Mouse (Mus musculus) E14TG2a.4 (cell line): Measurements from ENCODE around the gene Gal3st3.
A peak's percentile ranks its signal among the peaks of the same experiment; 100 is the strongest.

Experiments
- H3K27me3 ChIP-seq: 2 replicates; pipeline ENCODE4 v1.6.1; 2014; ENCODE audit warnings: low read length, control low read depth; ENCODE audit not compliant: insufficient read depth
- H3K36me3 ChIP-seq: 2 replicates; pipeline ENCODE4 v1.6.1; 2014; ENCODE audit warnings: low read length, control low read depth; ENCODE audit not compliant: insufficient read depth
- H3K4me1 ChIP-seq: replicated peaks from 2 replicates; pipeline ENCODE4 v1.6.1; 2014; ENCODE audit warnings: low read depth, low read length, control low read depth
- H3K4me3 ChIP-seq: replicated peaks from 2 replicates; pipeline ENCODE4 v1.5.1; 2014; ENCODE audit warnings: mild to moderate bottlenecking, low read length
- H3K9me3 ChIP-seq: 2 replicates; pipeline ENCODE4 v1.6.1; 2014; ENCODE audit warnings: low read length, control low read depth
- CTCF ChIP-seq: conservative IDR thresholded peaks from 2 replicates; pipeline ENCODE4 v1.5.1; 2014; ENCODE audit warnings: low read length
- NANOG ChIP-seq: IDR thresholded peaks from 2 replicates; pipeline ENCODE4 v1.6.1; 2014; ENCODE audit warnings: borderline replicate concordance, low read length, mixed read lengths
- POU5F1 ChIP-seq: IDR thresholded peaks from 2 replicates; pipeline ENCODE4 v1.6.1; 2014; ENCODE audit warnings: low read length, borderline replicate concordance

Gal3st3 gene

GRCm38 (mm10) chr19:5297903-5298800, at the start of gene Gal3st3:
Gal3st3 (plus strand) TSS chr19:5298331.
- H3K9me3 ChIP-seq, result no peaks in the 10 kb centered on the region
- H3K4me3 ChIP-seq, result peak within 1 kb of the TSS; percentile 79
- H3K27me3 ChIP-seq, result peaks cover 13% of the 10 kb centered on the region; the same call in 1 of the 2 replicates
- H3K4me1 ChIP-seq, result peaks cover 79% of the 10 kb centered on the region
- no peak for TF ChIP-seq NANOG
- TF ChIP-seq POU5F1, result no peak
- no peak for TF ChIP-seq CTCF
- H3K36me3 ChIP-seq, result peaks cover 11% of the 10 kb centered on the region

GRCm38 (mm10) chr19:5257140-5257539, 41.0 kb upstream of the Gal3st3 start:
- TF ChIP-seq CTCF (no peak), POU5F1 (no peak), NANOG (no peak)
- 0 out of 2 replicates have a peak, but pooled peaks cover 6% of the 10 kb centered on the region for H3K4me1 ChIP-seq
- no peaks in the 10 kb centered on the region for H3K27me3 ChIP-seq
- H3K9me3 ChIP-seq, result no peaks in the 10 kb centered on the region
- peaks cover 7% of the 10 kb centered on the region for H3K36me3 ChIP-seq
- no peak overlapping the region for H3K4me3 ChIP-seq

- Histone ChIP-seq H3K27me3 (0 out of 2 replicates have a peak, but pooled peaks cover 2% of the 10 kb centered on the region), H3K36me3 (no peaks in the 10 kb centered on the region), H3K9me3 (no peaks in the 10 kb centered on the region), H3K4me3 (no peak overlapping the region), H3K4me1 (peaks cover 33% of the 10 kb centered on the region)
- TF ChIP-seq NANOG (no peak), POU5F1 (no peak), CTCF (no peak)
Observed at GRCm38 (mm10) chr19:5267015-5267414, 31.1 kb upstream of the Gal3st3 start.

- H3K4me1 ChIP-seq, result peaks cover 37% of the 10 kb centered on the region
- H3K27me3 ChIP-seq, result 0 out of 2 replicates have a peak, but pooled peaks cover 4% of the 10 kb centered on the region
- H3K4me3 ChIP-seq, result no peak overlapping the region
- TF ChIP-seq NANOG, result no peak
- no peak for TF ChIP-seq POU5F1
- no peak for TF ChIP-seq CTCF
- H3K9me3 ChIP-seq, result no peaks in the 10 kb centered on the region
- no peaks in the 10 kb centered on the region for H3K36me3 ChIP-seq
Observed at GRCm38 (mm10) chr19:5268017-5268416, 30.1 kb upstream of the Gal3st3 start.

- H3K36me3 ChIP-seq, result peaks cover 4% of the 10 kb centered on the region
- peaks cover 43% of the 10 kb centered on the region for H3K4me1 ChIP-seq
- H3K27me3 ChIP-seq, result 0 out of 2 replicates have a peak, but pooled peaks cover 4% of the 10 kb centered on the region
- no peak overlapping the region for H3K4me3 ChIP-seq
- no peaks in the 10 kb centered on the region for H3K9me3 ChIP-seq
- TF ChIP-seq NANOG (no peak), POU5F1 (no peak), CTCF (no peak)
Observed at GRCm38 (mm10) chr19:5268875-5269274, 29.3 kb upstream of the Gal3st3 start.

GRCm38 (mm10) chr19:5269392-5269791, 28.7 kb upstream of the Gal3st3 start:
- Histone ChIP-seq H3K4me1 (peaks cover 48% of the 10 kb centered on the region), H3K27me3 (0 out of 2 replicates have a peak, but pooled peaks cover 4% of the 10 kb centered on the region), H3K4me3 (no peak overlapping the region), H3K9me3 (no peaks in the 10 kb centered on the region), H3K36me3 (peaks cover 9% of the 10 kb centered on the region)
- no peak for TF ChIP-seq NANOG
- no peak for TF ChIP-seq CTCF
- TF ChIP-seq POU5F1, result no peak

- H3K4me1 ChIP-seq, result peaks cover 65% of the 10 kb centered on the region
Observed at GRCm38 (mm10) chr19:5271430-5271829, 26.7 kb upstream of the Gal3st3 start.

GRCm38 (mm10) chr19:5272326-5272795, 25.8 kb upstream of the Gal3st3 start:
- TF ChIP-seq POU5F1, result no peak
- TF ChIP-seq CTCF, result no peak
- no peak for TF ChIP-seq NANOG
- Histone ChIP-seq H3K36me3 (peaks cover 36% of the 10 kb centered on the region), H3K9me3 (no peaks in the 10 kb centered on the region), H3K27me3 (0 out of 2 replicates have a peak, but pooled peaks cover 4% of the 10 kb centered on the region), H3K4me3 (peak overlapping the region; percentile 93), H3K4me1 (peaks cover 66% of the 10 kb centered on the region)

More at GRCm38 (mm10) chr19:5271430-5271829, 26.7 kb upstream of the Gal3st3 start:
- no peaks in the 10 kb centered on the region for H3K9me3 ChIP-seq
- H3K36me3 ChIP-seq, result peaks cover 29% of the 10 kb centered on the region
- peak overlapping the region; percentile 93; the same call in 1 of the 2 replicates for H3K4me3 ChIP-seq
- 0 out of 2 replicates have a peak, but pooled peaks cover 4% of the 10 kb centered on the region for H3K27me3 ChIP-seq
- TF ChIP-seq POU5F1 (no peak), CTCF (no peak), NANOG (no peak)
